Mouse (Mus musculus) cerebral cortex, adult 2 months (tissue): Measurements from ENCODE around the gene Gm20696.

Experiments used
- whole genome bisulfite sequencing: fragments of 180-500 bp; shearing (Covaris S2); methylation state at CpG from one replicate; pipeline ENCODE4 v1.1.7; 2018; 5-methylcytosine and 5-hydroxymethylcytosine counted together

Gm20696 gene

DNA sequence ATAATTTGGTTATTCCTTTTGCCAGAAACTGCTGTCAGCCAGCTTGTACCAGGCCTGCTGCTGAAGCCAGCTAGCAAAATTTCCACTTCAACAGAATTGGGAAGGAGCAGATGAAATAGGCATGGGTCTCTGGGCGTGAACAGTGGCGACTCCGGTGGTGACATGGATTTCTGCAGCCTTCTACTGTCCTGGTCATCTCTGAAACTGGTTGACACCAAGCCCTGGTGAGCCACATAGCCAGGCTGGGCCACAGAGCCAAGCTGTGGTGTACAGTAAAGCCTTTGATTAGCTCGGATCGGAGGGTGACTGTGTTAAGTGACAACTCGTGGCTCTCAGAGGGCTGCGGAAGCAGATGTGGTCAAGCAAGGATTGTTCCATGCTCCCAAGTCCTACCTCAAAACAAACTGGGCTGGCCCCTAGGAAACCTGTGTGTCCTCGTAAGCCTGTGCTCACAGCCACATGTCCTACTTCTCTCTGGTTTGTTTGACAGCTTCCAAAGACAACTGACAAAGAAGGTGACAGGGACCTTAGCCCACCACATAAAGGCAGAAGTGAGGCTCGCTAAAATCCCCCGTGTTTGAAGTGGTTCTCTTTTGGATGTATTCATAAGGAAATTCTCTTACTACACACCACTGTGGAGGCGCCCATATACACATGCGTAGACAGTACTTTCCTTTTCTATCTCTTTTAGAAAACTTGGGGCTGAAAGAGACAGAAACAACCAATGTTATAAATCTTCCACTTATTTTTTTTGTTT is 180.5 kb downstream of the Gm20696 start:
- WGBS, result 47% methylated on average over 12 of the region's 12 CpGs

DNA sequence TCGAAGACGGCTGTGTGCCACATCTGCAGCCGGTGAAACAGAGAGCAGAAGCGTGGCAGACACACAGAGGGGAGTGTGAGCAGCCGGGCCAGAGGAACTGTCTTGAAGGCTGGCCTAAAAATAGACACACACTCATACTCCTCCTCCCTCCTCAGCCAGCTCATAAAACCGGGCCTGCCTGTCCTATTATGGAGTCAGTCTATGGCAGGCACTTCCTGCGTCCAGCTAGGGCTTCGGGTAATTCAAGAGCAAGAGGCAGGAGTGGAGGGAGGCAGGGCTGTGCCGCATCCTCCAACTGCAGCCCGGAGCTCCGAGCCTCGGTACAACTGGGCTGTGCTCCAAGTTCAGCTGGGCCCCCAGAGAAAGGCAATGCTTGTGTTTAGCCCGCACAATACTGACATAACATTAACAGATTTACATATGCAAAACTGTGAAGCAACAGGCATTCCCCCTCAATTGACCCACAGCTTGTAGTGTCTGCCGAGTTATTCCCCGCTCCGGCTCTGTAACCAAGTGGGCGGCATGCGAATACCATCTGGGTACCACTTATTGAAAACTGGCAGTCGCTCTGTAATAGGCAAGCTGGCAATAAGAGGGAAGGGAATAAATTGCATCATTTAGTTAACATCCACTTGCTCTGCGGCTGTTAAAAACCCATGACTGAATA is 181.2 kb downstream of the Gm20696 start:
- 6% methylated on average over 20 of the region's 20 CpGs for WGBS

DNA sequence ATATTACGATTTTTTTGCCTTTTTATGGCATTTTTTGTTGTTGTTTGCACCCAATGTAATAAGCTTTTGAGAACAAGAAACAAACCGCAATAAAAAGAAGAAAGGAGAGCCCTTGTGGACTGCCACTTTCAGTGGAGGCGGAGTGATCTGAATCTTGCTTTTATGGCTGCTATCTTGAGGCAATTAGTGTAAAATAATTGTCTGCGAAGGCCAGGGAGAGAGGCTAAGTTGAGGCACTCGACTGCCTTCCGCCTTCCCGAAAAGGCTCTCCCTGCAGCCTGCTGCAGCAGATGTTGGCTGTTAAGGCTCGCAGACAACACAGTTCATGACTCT is 181.7 kb downstream of the Gm20696 start:
- 21% methylated on average over 8 of the region's 8 CpGs for WGBS

DNA sequence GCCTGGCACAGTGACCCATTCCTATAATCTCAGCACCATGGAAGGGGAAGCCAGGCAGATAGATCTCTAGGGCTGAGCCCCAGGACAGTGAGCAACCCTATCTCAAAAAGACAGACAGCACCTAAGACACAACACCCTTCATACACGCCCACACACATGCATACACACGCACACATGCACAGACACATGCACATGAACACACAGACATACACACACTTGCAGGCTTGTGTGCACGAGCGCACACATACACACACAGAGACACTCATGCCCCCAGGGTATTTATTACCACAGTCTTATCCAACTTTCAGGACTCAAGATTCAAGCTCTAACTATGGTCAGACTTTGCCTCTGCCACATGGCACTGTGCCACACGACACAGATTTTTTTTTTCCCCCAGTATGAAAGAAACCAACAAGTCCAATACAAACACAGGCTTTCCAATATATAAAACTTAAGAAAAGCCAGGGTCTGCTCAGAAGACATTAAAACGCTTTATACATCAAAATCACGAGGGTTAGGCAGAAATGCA is 182.3 kb downstream of the Gm20696 start:
- 75% methylated on average over 7 of the region's 7 CpGs for WGBS

DNA sequence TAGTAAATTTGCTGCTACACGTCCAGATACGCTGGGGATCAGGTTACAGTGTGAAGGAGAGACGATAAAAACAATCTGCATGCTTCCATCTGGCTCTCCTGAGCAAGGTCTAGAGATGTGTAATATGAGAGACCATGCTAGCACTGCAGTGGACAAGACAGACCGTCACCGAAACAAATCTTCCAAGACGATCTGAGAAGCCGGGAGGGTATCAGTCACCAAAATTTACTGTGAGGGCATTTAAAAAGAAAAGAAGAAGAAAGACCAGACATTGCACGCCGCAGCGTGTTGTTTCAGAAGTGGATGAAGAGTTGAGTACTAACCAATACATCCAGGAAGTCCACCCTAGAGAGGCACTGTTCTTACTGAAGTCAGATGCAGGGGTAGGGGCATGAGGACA is 183.0 kb downstream of the Gm20696 start:
- WGBS, result 92% methylated on average over 10 of the region's 10 CpGs

DNA sequence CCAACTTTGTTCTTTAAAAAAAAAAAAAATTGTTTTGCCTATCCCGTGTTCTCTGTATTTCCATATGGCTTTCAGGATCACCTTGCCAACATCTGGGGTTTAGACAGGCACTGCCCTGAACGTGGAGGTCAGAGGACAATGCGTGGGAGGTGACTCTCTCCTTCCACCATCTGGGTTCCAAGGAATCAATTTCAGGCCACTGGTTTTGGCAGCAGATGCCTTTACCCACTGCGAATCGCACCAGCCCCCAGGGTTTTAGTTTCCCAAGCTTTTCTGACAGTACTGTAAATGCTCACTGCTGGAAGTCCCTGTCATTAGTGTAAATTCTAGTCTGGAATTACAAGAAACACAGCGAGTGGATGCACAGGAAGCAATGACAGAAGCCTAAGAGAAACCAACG is 185.0 kb downstream of the Gm20696 start:
- WGBS, result 70% methylated on average over 7 of the region's 7 CpGs

DNA sequence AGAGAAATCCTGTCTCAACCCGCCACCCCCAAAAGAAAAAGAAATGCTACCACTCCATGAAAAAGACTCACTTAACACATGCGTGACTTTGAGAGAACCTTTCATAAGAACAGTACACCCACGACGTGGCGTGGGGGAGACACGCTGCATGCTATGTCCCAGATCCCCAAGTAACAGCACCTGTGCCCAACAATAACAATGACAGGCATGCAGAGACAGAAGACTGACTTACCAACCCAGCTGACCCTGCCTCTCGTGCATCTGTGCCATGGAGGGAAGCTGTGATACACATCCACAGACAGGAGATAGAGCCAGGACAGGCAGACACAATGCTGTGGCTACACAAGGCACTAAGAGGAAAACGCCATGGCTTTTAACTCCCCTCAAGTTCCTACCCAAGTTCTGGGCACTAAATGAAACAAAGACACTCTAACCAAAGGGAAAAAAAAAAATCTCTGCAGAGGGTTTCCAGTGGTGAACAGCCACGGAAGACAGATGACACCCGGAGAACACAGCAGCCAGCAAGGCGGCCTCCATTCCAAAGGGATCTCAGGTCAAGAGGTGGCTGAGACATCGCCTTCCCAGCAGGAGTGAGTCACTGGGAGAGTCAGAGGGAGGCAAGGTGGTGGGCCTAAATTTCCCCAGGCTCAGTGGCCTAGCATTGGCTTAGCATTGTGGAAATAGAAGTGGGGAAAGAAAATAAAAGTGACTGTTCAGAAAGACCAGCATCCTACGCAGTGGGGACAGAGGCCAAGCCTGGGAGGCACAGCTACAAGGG is 187.5 kb downstream of the Gm20696 start:
- WGBS, result 87% methylated on average over 13 of the region's 13 CpGs

DNA sequence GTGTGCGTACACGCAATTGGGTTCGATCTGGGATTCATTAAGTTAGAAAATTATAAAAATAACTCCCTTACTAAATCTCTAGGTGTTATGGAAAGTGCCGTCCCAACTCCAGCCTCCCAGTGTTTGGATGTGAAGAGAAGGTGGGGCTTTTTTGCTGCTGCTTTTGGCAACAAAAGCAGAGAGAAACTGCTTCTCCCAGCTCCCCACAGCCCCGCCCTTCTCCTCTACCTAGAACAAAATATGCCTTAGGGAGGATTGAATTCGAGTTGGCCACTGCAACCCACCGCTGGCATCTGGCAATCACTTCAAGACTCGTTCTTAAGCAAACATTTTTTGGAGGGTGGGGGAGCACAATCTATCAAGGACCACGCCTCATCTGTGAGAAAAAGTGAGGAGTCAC is 191.6 kb downstream of the Gm20696 start:
- WGBS, result 77% methylated on average over 9 of the region's 9 CpGs

DNA sequence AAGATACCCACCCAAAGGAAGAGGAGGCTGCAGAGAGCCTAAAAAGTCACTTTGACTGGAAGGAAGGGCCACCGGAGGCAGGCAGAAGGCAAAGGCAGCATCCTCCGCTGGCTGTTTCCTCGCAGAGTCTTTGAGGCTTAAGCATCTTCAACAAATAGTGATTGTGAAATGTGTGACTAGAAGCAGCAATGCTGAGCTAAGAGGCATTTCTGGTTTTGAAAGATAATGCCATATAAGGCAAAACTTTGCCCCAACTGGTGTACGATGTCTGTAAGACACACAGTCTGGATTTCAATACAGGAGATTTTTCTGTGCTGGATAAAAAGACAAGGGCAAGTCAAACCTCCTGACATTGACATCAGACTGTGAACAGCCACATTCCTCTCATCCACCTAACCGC is 195.7 kb downstream of the Gm20696 start:
- 71% methylated on average over 5 of the region's 5 CpGs for WGBS

DNA sequence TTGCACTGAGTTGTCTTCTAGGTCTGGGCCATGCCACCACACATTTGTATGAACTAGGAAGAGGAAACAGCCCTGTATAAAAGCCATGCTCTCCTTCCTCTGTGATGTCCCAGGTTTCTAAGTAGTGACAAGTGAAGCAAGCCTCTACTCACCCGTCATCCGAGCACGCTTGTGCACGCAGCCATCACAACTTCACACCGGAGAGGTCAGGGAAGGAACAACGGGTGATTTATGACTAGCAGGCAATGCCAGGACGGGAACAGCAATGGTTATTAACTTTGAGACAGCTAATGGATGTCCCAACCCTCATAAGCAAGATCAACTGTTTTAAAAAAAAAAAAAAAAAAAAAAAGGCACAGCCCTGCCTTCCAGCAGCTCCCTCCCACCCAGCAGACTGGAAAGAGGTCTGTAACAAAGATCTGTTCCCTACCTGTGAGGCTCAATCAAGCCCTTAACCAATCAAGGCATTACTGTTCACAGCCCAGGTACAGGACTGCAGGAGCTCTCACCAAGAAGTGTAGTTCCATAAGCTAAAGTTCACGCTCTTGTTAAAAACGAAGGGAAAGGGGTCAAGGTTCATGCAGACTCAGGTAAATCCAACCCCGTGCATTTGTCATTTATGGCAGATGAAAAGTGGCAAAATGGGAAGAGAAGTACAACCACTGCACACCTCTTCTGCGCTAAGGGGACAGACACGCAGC is 197.3 kb downstream of the Gm20696 start:
- WGBS, result 94% methylated on average over 12 of the region's 12 CpGs

DNA sequence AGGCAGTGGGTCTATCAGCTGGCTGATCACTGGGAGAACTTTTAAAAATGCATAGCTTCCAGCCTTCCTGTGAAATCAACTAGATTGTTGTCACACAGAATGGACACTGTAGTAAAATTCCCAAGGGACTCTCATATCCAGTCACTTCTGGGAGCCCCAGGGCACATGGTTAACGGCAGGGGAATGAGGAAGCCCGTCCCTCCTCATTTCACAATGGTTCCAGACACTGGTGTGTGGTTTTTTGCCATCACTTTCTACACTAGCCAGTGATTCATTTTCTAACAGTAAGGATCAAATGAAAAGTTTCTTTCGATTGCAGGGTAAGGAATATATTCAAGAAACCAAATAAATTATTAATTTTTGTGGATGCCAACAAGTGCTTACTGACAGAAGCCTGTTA is 198.8 kb downstream of the Gm20696 start:
- 85% methylated on average over 3 of the region's 3 CpGs for WGBS

DNA sequence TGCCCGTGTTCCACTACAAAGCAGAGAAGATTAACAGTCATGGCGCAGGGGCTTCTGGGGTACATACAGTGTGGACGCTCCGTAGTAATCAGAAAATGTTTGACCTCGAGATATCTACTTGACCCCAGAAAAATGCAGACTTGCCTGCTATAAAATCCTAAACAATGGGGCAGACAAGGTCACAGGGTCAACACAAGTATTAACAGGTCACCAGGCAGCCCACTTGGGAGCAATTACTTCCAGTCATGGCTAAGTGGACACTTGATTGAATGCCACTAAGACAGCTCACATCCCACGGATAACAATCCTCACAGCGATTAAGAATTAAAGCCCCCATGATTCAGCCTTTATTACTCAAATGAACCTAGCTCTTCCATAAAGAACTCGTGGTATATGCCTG is 199.5 kb downstream of the Gm20696 start:
- WGBS, result 74% methylated on average over 8 of the region's 8 CpGs

DNA sequence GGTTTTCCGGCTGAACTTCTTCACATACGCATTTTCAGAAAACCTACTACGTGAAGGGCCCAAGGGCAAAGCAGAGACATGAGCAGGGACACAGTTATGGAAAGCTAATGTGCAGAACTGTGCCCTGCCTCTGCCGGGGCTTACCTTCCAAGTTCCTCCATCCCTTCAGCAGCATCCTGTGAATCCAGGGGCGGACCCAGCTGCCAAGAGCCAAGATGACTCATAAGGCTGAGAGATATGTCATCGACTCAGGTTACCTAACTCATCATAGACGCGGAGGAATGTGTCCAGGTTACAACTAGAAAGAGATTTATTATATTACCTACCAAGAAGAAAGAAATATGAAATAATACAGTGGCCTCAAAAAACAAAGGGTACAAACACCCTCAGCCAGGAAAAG is 200.2 kb downstream of the Gm20696 start:
- 61% methylated on average over 8 of the region's 8 CpGs for WGBS

DNA sequence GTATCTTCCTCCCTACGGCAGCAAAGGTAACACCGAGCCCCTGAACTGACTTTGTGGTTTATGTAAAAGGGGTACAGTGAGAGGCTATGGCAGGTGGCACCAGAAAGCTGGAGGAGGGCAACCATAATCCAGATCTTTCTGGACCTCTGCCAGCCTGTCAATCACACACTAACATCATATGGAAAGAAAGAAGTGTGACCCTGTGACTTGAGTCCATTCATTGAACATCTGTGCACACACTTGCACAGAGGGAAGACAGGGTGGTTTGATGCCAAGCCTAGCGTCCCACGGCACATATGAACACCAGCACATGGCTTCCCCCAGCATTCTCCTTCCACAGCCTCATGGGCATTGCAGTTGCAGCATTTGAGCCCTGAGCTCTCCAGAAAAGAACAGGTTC is 202.1 kb downstream of the Gm20696 start:
- WGBS, result 78% methylated on average over 4 of the region's 4 CpGs

DNA sequence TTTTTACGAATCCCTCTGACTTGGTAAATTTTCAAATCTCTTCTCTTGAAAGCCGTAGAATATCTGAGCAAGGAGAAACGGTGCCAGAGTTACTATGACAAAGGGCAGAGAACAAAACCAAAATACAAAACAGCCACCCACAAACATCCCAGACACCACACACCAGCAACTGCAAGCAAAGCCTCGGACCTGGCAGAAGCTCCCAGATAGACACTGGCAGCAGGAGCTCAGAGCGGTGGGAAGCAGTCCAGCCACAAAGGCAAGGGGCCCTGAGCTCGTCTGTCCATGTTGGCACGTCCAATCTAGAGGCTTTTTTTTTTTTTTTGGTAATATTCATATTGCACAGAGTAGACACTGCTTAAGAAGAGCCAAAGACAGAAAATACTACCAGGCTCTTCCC is 202.7 kb downstream of the Gm20696 start:
- 63% methylated on average over 7 of the region's 7 CpGs for whole genome bisulfite sequencing

DNA sequence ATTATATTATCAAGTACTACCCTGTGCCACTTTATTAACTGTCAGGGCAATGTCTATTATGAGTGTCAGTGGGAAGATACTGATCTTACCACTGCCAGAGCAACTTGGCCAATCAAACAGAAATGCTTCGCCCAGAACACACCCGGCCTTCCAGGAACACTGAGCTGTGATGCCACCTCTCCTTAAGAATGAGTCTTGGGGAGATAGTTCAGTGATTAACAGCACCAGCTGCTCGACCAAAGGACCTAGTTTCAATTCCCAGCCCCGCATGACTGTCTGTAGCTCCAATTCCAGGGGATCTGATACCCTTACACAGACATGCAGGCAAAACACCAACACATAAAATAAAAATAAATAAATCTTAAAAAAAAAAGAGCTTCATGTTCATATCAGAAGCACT is 207.8 kb downstream of the Gm20696 start:
- WGBS, result 91% methylated on average over 4 of the region's 4 CpGs

DNA sequence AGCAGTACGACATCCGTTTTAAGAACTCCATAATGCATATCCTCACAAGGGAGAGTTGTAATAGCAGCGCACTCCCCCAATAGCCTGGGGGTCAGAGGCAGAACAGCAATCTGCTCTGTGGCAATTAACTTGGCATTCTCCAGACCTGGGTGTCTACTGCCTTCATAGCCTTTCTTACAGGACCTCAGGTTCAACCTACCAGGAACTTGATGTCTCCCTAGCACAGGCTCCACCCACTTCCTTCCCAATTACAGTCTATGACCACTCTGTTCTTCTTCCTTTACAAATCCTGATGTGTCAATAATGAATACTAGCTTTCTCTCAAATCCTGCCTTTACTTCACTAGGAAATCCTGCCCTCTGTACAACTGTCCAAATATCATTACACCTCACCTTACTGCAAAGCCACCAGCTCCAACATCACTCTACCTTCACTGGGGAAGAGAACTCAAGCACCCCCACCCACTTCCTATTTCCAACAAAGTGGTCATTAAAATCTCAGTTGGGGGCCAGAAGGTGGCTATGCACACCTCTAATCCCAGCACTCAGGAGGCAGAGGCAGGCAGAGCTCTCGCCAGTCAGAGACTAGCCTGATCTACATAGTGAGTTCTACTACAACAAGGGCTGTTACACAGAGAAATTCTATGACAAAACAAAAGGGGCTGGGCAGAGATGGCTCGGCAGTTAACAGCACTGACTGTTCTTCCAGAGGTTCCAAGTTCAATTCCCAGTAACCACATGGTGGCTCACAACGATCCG is 212.7 kb downstream of the Gm20696 start:
- 93% methylated on average over 7 of the region's 7 CpGs for WGBS

DNA sequence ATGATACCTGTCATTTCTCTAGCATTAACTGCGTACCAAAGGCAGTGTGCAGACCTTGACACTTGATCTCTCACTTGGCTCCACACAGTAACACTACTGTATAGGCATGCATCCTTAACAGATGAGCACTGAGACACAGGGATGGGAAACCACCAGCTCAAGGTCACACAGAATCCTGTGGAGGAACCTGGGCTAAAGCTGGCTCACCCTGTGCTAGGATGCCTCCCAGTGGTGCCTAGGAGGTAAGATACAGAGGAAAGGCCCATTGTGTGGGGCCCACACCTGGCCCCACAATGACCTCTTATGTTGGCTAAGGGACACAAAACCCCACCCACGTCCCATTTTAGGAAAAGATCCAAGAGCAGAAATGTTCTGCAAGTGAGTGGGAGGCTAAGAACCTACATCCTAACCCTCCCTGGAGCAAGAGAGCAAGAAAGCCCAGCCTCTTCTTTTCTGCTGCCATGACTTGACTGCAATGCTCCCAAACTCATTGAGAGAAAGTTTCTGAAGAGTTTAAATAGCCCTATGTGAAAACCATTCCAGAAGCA is 213.9 kb downstream of the Gm20696 start:
- 65% methylated on average over 2 of the region's 2 CpGs for WGBS

DNA sequence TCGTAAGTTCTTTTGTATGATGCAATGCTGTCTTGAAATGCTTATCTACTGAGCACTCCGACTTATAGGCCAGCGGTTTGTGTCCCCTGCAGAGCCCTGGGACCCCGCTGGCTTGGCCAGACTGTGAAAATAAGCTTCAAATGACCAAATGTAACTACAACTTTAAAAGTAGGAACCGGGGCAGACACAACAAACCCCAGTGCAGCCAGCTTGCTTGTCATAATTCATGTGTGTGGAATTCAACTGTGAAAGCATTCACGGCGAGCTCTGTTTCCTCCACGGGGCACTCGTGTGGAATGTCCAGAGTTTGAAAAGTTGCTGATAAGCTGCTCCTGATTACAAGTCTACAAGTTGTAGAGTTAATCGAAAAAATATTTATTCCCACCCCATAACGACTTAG is 215.1 kb downstream of the Gm20696 start:
- 66% methylated on average over 11 of the region's 11 CpGs for WGBS

DNA sequence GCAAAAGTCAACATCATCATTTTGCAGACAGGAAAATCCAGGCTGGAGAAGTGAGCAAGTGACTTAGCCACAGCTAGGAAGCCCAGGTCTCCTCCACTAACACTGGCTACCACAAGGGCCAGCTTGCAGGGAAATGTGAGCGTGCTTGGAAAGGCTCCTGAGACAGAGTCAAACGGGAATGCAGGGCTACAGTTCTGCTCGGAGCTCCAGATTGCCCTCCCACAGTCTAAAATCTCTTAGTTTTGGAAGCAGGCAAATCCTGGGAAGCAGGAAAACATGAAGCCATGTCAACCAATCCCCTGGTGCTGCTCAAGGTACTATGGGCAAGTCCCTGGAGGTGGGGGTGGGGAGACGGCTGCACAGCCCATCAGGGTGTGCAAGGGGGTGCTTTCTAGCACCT is 219.2 kb downstream of the Gm20696 start:
- WGBS, result 52% methylated on average over 4 of the region's 4 CpGs

DNA sequence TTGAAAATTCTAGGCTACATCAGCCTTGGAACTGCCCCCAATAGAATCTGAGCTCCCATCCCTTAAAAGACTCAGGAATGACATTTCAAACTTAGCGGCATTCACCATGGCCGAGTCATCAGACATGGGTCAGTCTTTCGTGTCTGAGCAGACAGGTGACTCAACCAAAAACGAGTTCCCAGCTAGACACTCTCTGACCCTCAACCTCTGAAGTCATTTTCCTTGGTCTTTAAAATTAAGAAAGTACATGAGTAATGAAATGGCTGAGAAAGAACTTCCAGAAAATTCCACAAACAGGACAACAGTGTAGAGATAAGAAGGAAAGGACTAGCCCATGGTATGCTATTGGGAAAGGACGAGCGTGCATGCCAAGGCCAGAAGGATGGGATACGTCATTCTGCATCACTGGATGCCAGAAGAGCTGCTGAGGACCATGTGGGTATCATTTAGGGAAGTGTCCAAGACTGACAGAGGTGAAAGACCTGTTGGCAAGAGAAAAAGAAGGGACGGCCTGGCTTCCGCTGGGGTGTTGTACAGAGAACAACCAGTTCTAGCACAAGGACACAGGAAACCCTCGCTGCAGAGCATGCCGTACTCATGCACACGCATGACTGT is 219.7 kb downstream of the Gm20696 start:
- 84% methylated on average over 12 of the region's 12 CpGs for WGBS
